19 mouse cellular contexts compared by ENCODE assay signal in the genomic region with DNA sequence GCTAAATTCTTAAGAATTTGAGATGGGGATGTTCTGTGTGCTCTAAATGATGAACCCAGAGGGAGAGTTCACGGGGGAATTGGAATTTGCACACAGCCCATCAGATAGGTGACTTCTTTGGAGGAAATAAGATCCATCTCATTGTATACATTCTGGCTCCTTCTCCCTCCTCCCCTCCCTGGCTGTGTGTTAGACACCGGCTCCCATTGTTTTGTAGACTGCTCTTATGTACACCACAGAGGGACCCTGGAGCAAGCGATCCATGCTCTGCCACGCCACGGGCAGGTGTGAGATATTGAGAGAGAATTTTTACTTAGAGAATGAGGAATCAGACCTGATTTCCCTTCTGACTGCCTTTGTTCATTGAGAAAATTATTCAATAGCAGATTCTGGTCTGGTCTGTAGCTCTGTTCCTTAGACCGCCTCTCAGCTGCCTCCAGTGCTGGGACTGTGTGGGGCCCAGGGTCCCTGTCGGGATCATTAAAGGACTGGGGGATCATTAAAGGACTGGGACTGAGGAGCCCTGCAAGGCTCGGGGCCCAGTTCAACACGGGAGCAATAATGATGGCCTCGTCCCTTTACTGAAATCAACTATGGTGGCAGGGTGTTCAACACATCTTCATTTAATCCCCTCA.
DNase-seq lines count a peak whose midpoint lies in the region; ATAC-seq lines count a peak whose summit lies in the region.
"Had no signal": no experiment of that assay in that cellular context is flagged by ENCODE, and none has a peak within 500 bp of the region (broad histone marks: within the 10 kb centered on the region; RNA-seq: fewer than 3 reads in every experiment).

No protein-coding gene starts in this region.

- 0 out of 2 replicates have a peak, but pooled peaks cover 5% of the 10 kb centered on the region for H3K27me3 ChIP-seq in hindbrain, embryonic 10.5 days (ENCODE audit: insufficient read depth, poor library complexity, severe bottlenecking)
- H3K27me3 ChIP-seq in hindbrain, embryonic 13.5 days: no peaks in the 10 kb centered on the region
- H3K27me3 ChIP-seq in embryonic facial prominence, embryonic 10.5 days (replicated peaks; ENCODE audit: low read depth, poor library complexity, severe bottlenecking): 0 out of 2 replicates have a peak, but pooled peaks cover 4% of the 10 kb centered on the region
- no peaks in the 10 kb centered on the region; the same call in 1 of the 2 replicates for H3K27me3 ChIP-seq in midbrain, embryonic 15.5 days (replicated peaks)
- H3K27me3 ChIP-seq: embryonic facial prominence, embryonic 15.5 days; hindbrain, embryonic 15.5 days; megakaryocyte, embryonic 14.5 days had no signal

- H3K4me3 ChIP-seq in hindbrain, embryonic 10.5 days: no peak overlapping the region
- no peak overlapping the region for H3K4me3 ChIP-seq in hindbrain, embryonic 13.5 days
- H3K4me3 ChIP-seq in embryonic facial prominence, embryonic 10.5 days: no peak overlapping the region
- H3K4me3 ChIP-seq in midbrain, embryonic 15.5 days: no peak overlapping the region
- H3K4me3 ChIP-seq: embryonic facial prominence, embryonic 15.5 days; hindbrain, embryonic 15.5 days; megakaryocyte, embryonic 14.5 days had no signal

- H3K9ac ChIP-seq in hindbrain, embryonic 13.5 days: no peak overlapping the region
- no peak overlapping the region; the same call in 1 of the 2 replicates for H3K9ac ChIP-seq in midbrain, embryonic 15.5 days
- H3K9ac ChIP-seq: embryonic facial prominence, embryonic 15.5 days; hindbrain, embryonic 15.5 days; liver, postnatal 0 days had no signal

- H3K4me1 ChIP-seq in hindbrain, embryonic 10.5 days (replicated peaks): peaks cover 38% of the 10 kb centered on the region
- H3K4me1 ChIP-seq in hindbrain, embryonic 13.5 days (replicated peaks): peaks cover 19% of the 10 kb centered on the region
- H3K4me1 ChIP-seq in embryonic facial prominence, embryonic 10.5 days: peaks cover 32% of the 10 kb centered on the region
- peaks cover 15% of the 10 kb centered on the region for H3K4me1 ChIP-seq in midbrain, embryonic 15.5 days
- H3K4me1 ChIP-seq: embryonic facial prominence, embryonic 15.5 days; megakaryocyte, embryonic 14.5 days had no signal

- H3K9me3 ChIP-seq in hindbrain, embryonic 10.5 days: peaks cover 5% of the 10 kb centered on the region; the same call in 1 of the 2 replicates
- no peaks in the 10 kb centered on the region for H3K9me3 ChIP-seq in hindbrain, embryonic 13.5 days
- H3K9me3 ChIP-seq in embryonic facial prominence, embryonic 10.5 days: no peaks in the 10 kb centered on the region
- no peaks in the 10 kb centered on the region for H3K9me3 ChIP-seq in midbrain, embryonic 15.5 days
- H3K9me3 ChIP-seq: embryonic facial prominence, embryonic 15.5 days; hindbrain, embryonic 15.5 days had no signal

- peak overlapping the region; percentile 75 for H3K27ac ChIP-seq in hindbrain, embryonic 10.5 days
- no peak overlapping the region for H3K27ac ChIP-seq in hindbrain, embryonic 13.5 days
- H3K27ac ChIP-seq in embryonic facial prominence, embryonic 10.5 days (replicated peaks): peak overlapping the region; percentile 52; the same call in 1 of the 2 replicates
- no peak overlapping the region for H3K27ac ChIP-seq in midbrain, embryonic 15.5 days
- H3K27ac ChIP-seq: embryonic facial prominence, embryonic 15.5 days; hindbrain, embryonic 15.5 days had no signal

- no peak for DNase-seq in hindbrain, embryonic 10.5 days (ENCODE audit: low spot score)
- peak; percentile 26 for DNase-seq in embryo, embryonic 11 days
- DNase-seq in embryonic facial prominence, embryonic 10.5 days (ENCODE audit: low spot score): no peak
- no peak for DNase-seq in right cerebral cortex, postnatal 14 days
- DNase-seq in layer of hippocampus, adult 9-11 months: no peak
- DNase-seq: gastrocnemius, postnatal 10 days; heart, adult 18-20 months; kidney, adult 11 months; kidney, postnatal 25 days; liver; liver, postnatal 0 days; lung, postnatal 14 days; thymus, postnatal 14 days had no signal

- H3K4me2 ChIP-seq in hindbrain, embryonic 13.5 days: no peak overlapping the region
- no peak overlapping the region for H3K4me2 ChIP-seq in midbrain, embryonic 15.5 days
- H3K4me2 ChIP-seq: embryonic facial prominence, embryonic 15.5 days; hindbrain, embryonic 15.5 days had no signal

- ATAC-seq in hindbrain, embryonic 13.5 days (ENCODE audit: low FRiP score): no peak
- peak; percentile 43 for ATAC-seq in midbrain, embryonic 15.5 days (replicated peaks)
- ATAC-seq: liver, postnatal 0 days had no signal

- peaks cover 5% of the 10 kb centered on the region for H3K36me3 ChIP-seq in hindbrain, embryonic 10.5 days
- no peaks in the 10 kb centered on the region for H3K36me3 ChIP-seq in hindbrain, embryonic 13.5 days
- no peaks in the 10 kb centered on the region for H3K36me3 ChIP-seq in embryonic facial prominence, embryonic 10.5 days (replicated peaks)
- no peaks in the 10 kb centered on the region for H3K36me3 ChIP-seq in midbrain, embryonic 15.5 days (replicated peaks)
- H3K36me3 ChIP-seq: embryonic facial prominence, embryonic 15.5 days; G1E had no signal

- 58% methylated on average over 10 of the region's 10 CpGs for WGBS in hindbrain, embryonic 10.5 days
- 42% methylated on average over 10 of the region's 10 CpGs for whole genome bisulfite sequencing in hindbrain, embryonic 13.5 days
- 63% methylated on average over 10 of the region's 10 CpGs for WGBS in embryonic facial prominence, embryonic 10.5 days
- 32% methylated on average over 10 of the region's 10 CpGs for WGBS in midbrain, embryonic 15.5 days

Comparison
In these comparisons a context has a peak if more than half of its experiments do, and no peak if none do; other contexts are left out.
1. H3K27ac ChIP-seq: peak in hindbrain, embryonic 10.5 days (single experiment) and embryonic facial prominence, embryonic 10.5 days (single experiment); none in hindbrain, embryonic 13.5 days (single experiment) and midbrain, embryonic 15.5 days (single experiment).